Mouse (Mus musculus): ENCODE measurements at regions not wholly inside any gene's neighbourhood (a gene's known extent, or its start where the extent isn't known, plus 50 kb on each side); places are given as distances from the start of the nearest gene placed in this dataset.

- TF ChIP-seq GATA1 (IDR thresholded peaks at IDR 0.05; ENCODE audit: borderline replicate concordance, low read length): no peak
- no peak for TF ChIP-seq FLI1 (IDR thresholded peaks at IDR 0.05; ENCODE audit: low read length)
Observed at GRCm38 (mm10) chr3:156368669-156369343, 192.8 kb upstream of the Negr1 start.
